Mouse (Mus musculus) limb, embryonic 14.5 days (tissue): ENCODE data around the gene Srebf1. TPM values are rescaled to one million over a fixed set of nuclear protein-coding genes. Genes with fewer than 3 reads are reported as not detected.

Experiments used
- ATAC-seq: fragments of 200-750 bp; cut with Nextera tagmentation; 2 replicates; pipeline ENCODE4 v1.8.0; 2017; ENCODE audit warnings: low read depth, moderate number of reproducible peaks, moderate TSS enrichment; ENCODE audit not compliant: low FRiP score
- DNase-seq: peaks from one replicate; pipeline ENCODE4 v3.0.0-alpha.2; 2015; ENCODE audit warnings: low spot score
- H3K27ac ChIP-seq: fragments of 300-500 bp; sonication (generic); replicated peaks from 2 replicates; pipeline ENCODE4 v1.5.1; 2014; ENCODE audit warnings: low read depth, mild to moderate bottlenecking, low read length, moderate library complexity, mixed read lengths
- H3K27me3 ChIP-seq: fragments of 300-500 bp; sonication (generic); 2 replicates; pipeline ENCODE4 v1.6.1; 2014; ENCODE audit warnings: low read length, mixed read lengths; ENCODE audit not compliant: control insufficient read depth, insufficient read depth
- H3K36me3 ChIP-seq: fragments of 300-500 bp; sonication (generic); 2 replicates; pipeline ENCODE4 v1.6.1; 2014; ENCODE audit warnings: mild to moderate bottlenecking, low read length, moderate library complexity, mixed read lengths; ENCODE audit not compliant: control insufficient read depth, insufficient read depth
- H3K4me1 ChIP-seq: fragments of 300-500 bp; sonication (generic); 2 replicates; pipeline ENCODE4 v1.6.1; 2014; ENCODE audit warnings: antibody characterized with exemption, low read length, mixed read lengths; ENCODE audit not compliant: control insufficient read depth, insufficient read depth
- H3K4me2 ChIP-seq: fragments of 300-500 bp; sonication (generic); replicated peaks from 2 replicates; pipeline ENCODE4 v1.6.1; 2014; ENCODE audit warnings: low read depth, mild to moderate bottlenecking, low read length, moderate library complexity; ENCODE audit not compliant: severe bottlenecking
- H3K4me3 ChIP-seq: fragments of 300-500 bp; sonication (generic); replicated peaks from 2 replicates; pipeline ENCODE4 v1.5.1; 2014; ENCODE audit warnings: low read length
- H3K9ac ChIP-seq: fragments of 300-500 bp; sonication (generic); 2 replicates; pipeline ENCODE4 v1.6.1; 2014; ENCODE audit warnings: mild to moderate bottlenecking, low read depth, low read length, moderate library complexity; ENCODE audit not compliant: severe bottlenecking
- H3K9me3 ChIP-seq: fragments of 300-500 bp; sonication (generic); 2 replicates; pipeline ENCODE4 v1.6.1; 2016; ENCODE audit warnings: low read length; ENCODE audit not compliant: control insufficient read depth
- POLR2A ChIP-seq: fragments of 200-500 bp; IDR thresholded peaks from 2 replicates; pipeline ENCODE4 v1.8.0; 2012; ENCODE audit warnings: inconsistent platforms, mild to moderate bottlenecking, moderate library complexity, borderline replicate concordance; ENCODE audit not compliant: insufficient read depth, insufficient read length; ENCODE audit errors: extremely low read depth
- WGBS: fragments of 180-500 bp; shearing (Covaris S2); extraction: QIAGEN DNeasy Blood & Tissue Kit; methylation state at CpG from one replicate; pipeline ENCODE4 v1.1.7; 2014; 5-methylcytosine and 5-hydroxymethylcytosine counted together
- microRNA-seq: library from miRNA; unstranded; fragments of <30 nt; microRNA quantifications from one replicate; pipeline ENCODE4, GENCODE M21; 2016
- polyA plus RNA-seq, 2 experiments: library from polyadenylated mRNA; depleted of rRNA in 1 of 2; stranded (reverse) in 1 of 2; unstranded in 1 of 2; fragments of >200 nt; fragmentation: Nextera tagmentation in 1 of 2; extraction: Ambion mirVana in 1 of 2; gene quantifications; 2 replicates each; pipeline versions ENCODE4 v1.2.1 to v1.2.3; 2012 to 2014

Gene Srebf1
- polyA plus RNA-seq, 2 experiments: 77.1 to 96.5 TPM

GRCm38 (mm10) chr11:60155690-60156089 lies 66.7 kb downstream of the Srebf1 start:
- Histone ChIP-seq H3K27me3 (no peaks in the 10 kb centered on the region), H3K4me2 (no peak overlapping the region), H3K9me3 (no peaks in the 10 kb centered on the region), H3K36me3 (peaks cover 54% of the 10 kb centered on the region), H3K4me1 (0 out of 2 replicates have a peak, but pooled peaks cover 3% of the 10 kb centered on the region), H3K27ac (no peak overlapping the region), H3K4me3 (no peak overlapping the region), H3K9ac (no peak overlapping the region)
- no peak for DNase-seq
- TF ChIP-seq POLR2A: no peak
- WGBS: 86% methylated on average over 5 of the region's 5 CpGs
- no peak for ATAC-seq

GRCm38 (mm10) chr11:60153936-60154335 lies 68.4 kb downstream of the Srebf1 start:
- H3K4me3 ChIP-seq: no peak overlapping the region
- no peak overlapping the region for H3K27ac ChIP-seq
- H3K36me3 ChIP-seq: peaks cover 48% of the 10 kb centered on the region
- no peaks in the 10 kb centered on the region for H3K9me3 ChIP-seq
- DNase-seq (no peak), ATAC-seq (no peak)
- WGBS: 85% methylated on average over 3 of the region's 3 CpGs
- no peak for TF ChIP-seq POLR2A
- no peaks in the 10 kb centered on the region for H3K27me3 ChIP-seq
- H3K4me2 ChIP-seq: no peak overlapping the region
- H3K4me1 ChIP-seq: no peaks in the 10 kb centered on the region
- no peak overlapping the region for H3K9ac ChIP-seq

- H3K4me2 ChIP-seq: no peak overlapping the region
- peaks cover 55% of the 10 kb centered on the region for H3K36me3 ChIP-seq
- H3K9ac ChIP-seq: no peak overlapping the region
- no peak overlapping the region for H3K27ac ChIP-seq
- no peaks in the 10 kb centered on the region for H3K27me3 ChIP-seq
- H3K4me1 ChIP-seq: no peaks in the 10 kb centered on the region
- H3K4me3 ChIP-seq: no peak overlapping the region
- no peaks in the 10 kb centered on the region for H3K9me3 ChIP-seq
- TF ChIP-seq POLR2A: no peak
- ATAC-seq: no peak
- DNase-seq: no peak
- 77% methylated on average over 1 of the region's 1 CpGs for WGBS
Observed at GRCm38 (mm10) chr11:60152339-60152738, 70.0 kb downstream of the Srebf1 start.

GRCm38 (mm10) chr11:60150677-60151076 lies 71.7 kb downstream of the Srebf1 start:
- H3K4me2 ChIP-seq: no peak overlapping the region
- H3K27me3 ChIP-seq: no peaks in the 10 kb centered on the region
- DNase-seq: no peak
- no peak overlapping the region for H3K27ac ChIP-seq
- no peaks in the 10 kb centered on the region for H3K9me3 ChIP-seq
- H3K4me1 ChIP-seq: no peaks in the 10 kb centered on the region
- WGBS: 86% methylated on average over 3 of the region's 3 CpGs
- no peak overlapping the region for H3K4me3 ChIP-seq
- TF ChIP-seq POLR2A: no peak
- no peak overlapping the region for H3K9ac ChIP-seq
- no peak for ATAC-seq
- H3K36me3 ChIP-seq: peaks cover 60% of the 10 kb centered on the region

Small RNA genes lying within 50 kb of the gene (microRNA-seq; reads per million reads assigned to microRNA genes)
- gene Mir6921 (not detected), gene Mir6922 (not detected)

Other genes starting within 250 kb of the Srebf1 start
- gene Pemt, start 176.1 kb downstream of the Srebf1 start, polyA plus RNA-seq (2012; rRNA removed): 5.4 and 9.2 TPM in 2 replicates
- gene Pemt, start 176.1 kb downstream of the Srebf1 start, polyA plus RNA-seq (2014; fragmentation: Nextera tagmentation; extraction: Ambion mirVana): 4.7 and 7.2 TPM in 2 replicates
- 62.1 and 85.3 TPM in 2 replicates for gene Rai1, start 117.6 kb downstream of the Srebf1 start, polyA plus RNA-seq (2012; rRNA removed)
- 29.7 and 33.1 TPM in 2 replicates for gene Rai1, start 117.6 kb downstream of the Srebf1 start, polyA plus RNA-seq (2014; fragmentation: Nextera tagmentation; extraction: Ambion mirVana)
- 36.0 and 49.8 TPM in 2 replicates for gene Tom1l2, start 130.3 kb upstream of the Srebf1 start, polyA plus RNA-seq (2012; rRNA removed)
- gene Tom1l2, start 130.3 kb upstream of the Srebf1 start, polyA plus RNA-seq (2014; fragmentation: Nextera tagmentation; extraction: Ambion mirVana): 21.5 and 22.4 TPM in 2 replicates
- gene Drc3, start 130.7 kb upstream of the Srebf1 start, polyA plus RNA-seq (2012; rRNA removed): 1.9 and 2.5 TPM in 2 replicates
- 1.3 and 2.9 TPM in 2 replicates for gene Drc3, start 130.7 kb upstream of the Srebf1 start, polyA plus RNA-seq (2014; fragmentation: Nextera tagmentation; extraction: Ambion mirVana)
- 20.5 and 22.4 TPM in 2 replicates for gene Gid4, start 194.6 kb upstream of the Srebf1 start, polyA plus RNA-seq (2012; rRNA removed)
- 28.5 and 30.2 TPM in 2 replicates for gene Gid4, start 194.6 kb upstream of the Srebf1 start, polyA plus RNA-seq (2014; fragmentation: Nextera tagmentation; extraction: Ambion mirVana)
- 38.0 and 46.2 TPM in 2 replicates for gene Atpaf2, start 195.9 kb upstream of the Srebf1 start, polyA plus RNA-seq (2012; rRNA removed)
- 47.0 and 50.1 TPM in 2 replicates for gene Atpaf2, start 195.9 kb upstream of the Srebf1 start, polyA plus RNA-seq (2014; fragmentation: Nextera tagmentation; extraction: Ambion mirVana)
- gene Drg2, start 232.0 kb upstream of the Srebf1 start, polyA plus RNA-seq (2012; rRNA removed): 86.1 and 92.6 TPM in 2 replicates
- gene Drg2, start 232.0 kb upstream of the Srebf1 start, polyA plus RNA-seq (2014; fragmentation: Nextera tagmentation; extraction: Ambion mirVana): 107 and 111 TPM in 2 replicates
- gene Myo15, start 246.8 kb upstream of the Srebf1 start, polyA plus RNA-seq (2012; rRNA removed): 1.2 and 1.4 TPM in 2 replicates
- gene Myo15, start 246.8 kb upstream of the Srebf1 start, polyA plus RNA-seq (2014; fragmentation: Nextera tagmentation; extraction: Ambion mirVana): 0.51 and 0.54 TPM in 2 replicates